Mouse (Mus musculus) gonadal fat pad, adult 2 months (tissue): ENCODE results near the gene Galnt11. TPM values are rescaled to one million over a fixed set of nuclear protein-coding genes. Genes with fewer than 3 reads are reported as not detected.
A peak's percentile ranks its signal among the peaks of the same experiment; 100 is the strongest.
"Not testable (repeated sequence)": the region's sequence is repeated elsewhere in the genome, so short reads cannot be mapped to it uniquely, and the experiment has no call there.

ENCODE experiments used
- DNase-seq: peaks from one replicate; pipeline ENCODE4 v3.0.0-alpha.2; 2012; ENCODE audit warnings: low read depth
- polyA plus RNA-seq: library from polyadenylated mRNA; depleted of rRNA; stranded (reverse); fragments of >200 nt; gene quantifications from 2 replicates; pipeline ENCODE4 v1.2.3, GENCODE M21; 2012; rRNA removed

Gene Galnt11
- 30.1 and 32.4 TPM in 2 replicates for polyA plus RNA-seq

- DNase-seq: no peak
Observed at GRCm38 (mm10) chr5:25221604-25222003, at the start of gene Galnt11. TSS of gene Galnt11 (plus strand) at chr5:25221904.

DNA sequence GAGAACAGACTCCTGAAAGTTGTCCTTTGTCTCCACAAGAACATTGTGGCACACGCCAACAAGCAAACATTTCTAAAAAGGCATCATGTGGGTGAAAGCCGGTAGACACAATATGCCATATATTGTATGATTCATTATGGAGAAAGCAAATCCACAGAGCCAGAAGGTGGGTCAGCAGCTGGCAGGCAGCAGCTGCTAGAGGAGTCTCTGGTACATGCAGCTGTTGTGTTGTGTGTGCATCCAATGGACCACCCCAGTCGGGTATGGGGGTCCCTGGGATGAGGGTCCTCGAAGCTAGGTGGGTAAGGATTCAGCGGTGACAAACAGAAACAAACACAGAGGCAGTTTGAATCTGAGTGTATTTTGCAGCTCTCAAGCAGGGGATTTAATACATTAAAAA is 43.8 kb upstream of the Galnt11 start:
- DNase-seq: not testable (repeated sequence)

GRCm38 (mm10) chr5:25178543-25178942 is 43.2 kb upstream of the Galnt11 start:
- not testable (repeated sequence) for DNase-seq

DNA sequence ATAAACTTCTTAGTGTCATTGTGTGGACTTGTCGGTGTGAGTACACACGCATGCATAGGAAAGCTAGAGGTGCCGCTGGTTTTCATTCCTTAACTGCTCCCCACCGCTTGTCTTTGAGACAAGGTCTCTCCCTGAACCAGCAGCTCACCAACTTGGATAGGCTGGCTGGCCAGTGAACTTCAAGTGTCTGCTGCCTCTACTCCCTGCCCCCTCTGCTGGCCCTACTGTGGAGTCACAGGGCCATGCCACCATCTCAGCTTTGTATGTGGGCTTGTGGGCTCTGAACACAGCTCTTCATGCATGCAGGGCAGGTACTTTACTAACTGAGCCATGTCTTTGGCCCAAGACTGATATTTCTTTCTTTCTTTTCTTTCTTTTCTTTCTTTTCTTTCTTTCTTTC is 42.4 kb upstream of the Galnt11 start:
- DNase-seq: no peak

DNA sequence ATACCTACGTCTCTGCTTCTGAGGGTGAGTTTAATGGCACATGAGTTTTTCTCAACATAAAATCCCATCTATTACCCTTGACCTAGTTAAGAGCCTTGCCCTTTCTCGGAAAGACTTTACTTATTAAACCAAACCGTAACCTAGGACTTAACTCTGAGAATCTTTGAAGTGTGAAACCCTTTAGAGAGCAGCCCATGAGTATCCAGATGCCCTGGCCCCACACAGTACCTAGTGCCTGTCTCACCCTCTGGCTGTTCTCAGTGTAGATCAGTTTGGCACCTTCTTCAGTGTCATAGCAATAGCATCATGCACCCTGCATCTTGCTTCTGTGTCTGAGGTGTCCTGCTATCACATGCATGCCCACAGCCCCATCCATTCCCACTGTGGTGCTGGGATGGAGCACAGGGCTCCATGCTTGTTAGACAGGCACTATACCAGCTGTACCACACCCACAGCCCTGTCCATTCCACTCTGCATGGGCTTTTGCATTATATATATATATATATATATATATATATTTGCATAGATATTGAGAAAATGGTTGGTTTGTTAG is 41.7 kb upstream of the Galnt11 start:
- DNase-seq: no peak

- no peak for DNase-seq
Observed at GRCm38 (mm10) chr5:25181004-25181531, 40.6 kb upstream of the Galnt11 start, which contains the start of gene Galntl5. TSS of gene Galntl5 (plus strand) at chr5:25181460.

DNA sequence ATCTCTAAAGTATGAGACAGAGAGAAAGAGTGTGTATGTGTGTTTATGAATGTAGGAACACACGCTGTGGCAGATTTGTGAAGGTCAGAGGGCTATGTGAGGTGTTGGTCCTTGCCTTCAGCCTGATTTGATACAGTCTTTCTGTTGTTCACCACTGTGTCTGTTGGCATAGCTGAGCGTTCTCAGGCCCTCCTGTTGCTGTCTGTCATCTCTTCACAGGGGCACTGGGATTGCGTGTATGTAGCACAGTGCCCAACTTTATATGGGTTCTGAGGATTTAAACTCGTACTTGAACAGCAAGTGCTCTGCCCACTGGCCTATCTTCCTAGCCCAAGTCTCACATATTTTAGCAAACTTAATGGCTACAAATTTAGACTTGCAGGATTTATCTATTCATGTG is 38.1 kb upstream of the Galnt11 start:
- DNase-seq: no peak

DNA sequence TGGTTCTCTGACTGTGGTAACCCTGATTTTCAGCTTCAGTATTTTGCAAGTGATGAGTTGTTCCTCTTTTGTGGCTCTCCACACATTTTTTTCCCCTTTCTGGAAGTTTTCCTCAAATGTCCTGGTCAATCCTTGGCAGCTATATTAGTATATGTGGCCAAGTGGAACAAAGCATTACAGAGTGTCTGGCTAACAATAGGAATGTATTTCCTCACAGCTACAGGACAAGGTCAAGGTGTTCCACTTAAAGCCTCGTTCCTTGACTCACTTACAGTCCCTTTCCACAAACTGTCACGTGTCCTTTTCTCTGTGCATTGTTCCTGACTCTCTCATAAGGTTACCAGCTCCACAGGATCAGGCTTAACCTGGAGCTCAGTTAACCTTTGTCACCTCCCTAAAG is 37.1 kb upstream of the Galnt11 start:
- peak; percentile 28 for DNase-seq

- no peak for DNase-seq
Observed at GRCm38 (mm10) chr5:25187727-25188126, 34.0 kb upstream of the Galnt11 start.

GRCm38 (mm10) chr5:25188802-25189201 is 32.9 kb upstream of the Galnt11 start:
- no peak for DNase-seq

GRCm38 (mm10) chr5:25190521-25190920 is 31.2 kb upstream of the Galnt11 start:
- DNase-seq: no peak

- DNase-seq: no peak
Observed at GRCm38 (mm10) chr5:25211872-25212271, 9.8 kb upstream of the Galnt11 start.

- DNase-seq: not testable (repeated sequence)
Observed at GRCm38 (mm10) chr5:25213216-25213615, 8.5 kb upstream of the Galnt11 start.

GRCm38 (mm10) chr5:25215006-25215405 is 6.7 kb upstream of the Galnt11 start:
- no peak for DNase-seq

DNA sequence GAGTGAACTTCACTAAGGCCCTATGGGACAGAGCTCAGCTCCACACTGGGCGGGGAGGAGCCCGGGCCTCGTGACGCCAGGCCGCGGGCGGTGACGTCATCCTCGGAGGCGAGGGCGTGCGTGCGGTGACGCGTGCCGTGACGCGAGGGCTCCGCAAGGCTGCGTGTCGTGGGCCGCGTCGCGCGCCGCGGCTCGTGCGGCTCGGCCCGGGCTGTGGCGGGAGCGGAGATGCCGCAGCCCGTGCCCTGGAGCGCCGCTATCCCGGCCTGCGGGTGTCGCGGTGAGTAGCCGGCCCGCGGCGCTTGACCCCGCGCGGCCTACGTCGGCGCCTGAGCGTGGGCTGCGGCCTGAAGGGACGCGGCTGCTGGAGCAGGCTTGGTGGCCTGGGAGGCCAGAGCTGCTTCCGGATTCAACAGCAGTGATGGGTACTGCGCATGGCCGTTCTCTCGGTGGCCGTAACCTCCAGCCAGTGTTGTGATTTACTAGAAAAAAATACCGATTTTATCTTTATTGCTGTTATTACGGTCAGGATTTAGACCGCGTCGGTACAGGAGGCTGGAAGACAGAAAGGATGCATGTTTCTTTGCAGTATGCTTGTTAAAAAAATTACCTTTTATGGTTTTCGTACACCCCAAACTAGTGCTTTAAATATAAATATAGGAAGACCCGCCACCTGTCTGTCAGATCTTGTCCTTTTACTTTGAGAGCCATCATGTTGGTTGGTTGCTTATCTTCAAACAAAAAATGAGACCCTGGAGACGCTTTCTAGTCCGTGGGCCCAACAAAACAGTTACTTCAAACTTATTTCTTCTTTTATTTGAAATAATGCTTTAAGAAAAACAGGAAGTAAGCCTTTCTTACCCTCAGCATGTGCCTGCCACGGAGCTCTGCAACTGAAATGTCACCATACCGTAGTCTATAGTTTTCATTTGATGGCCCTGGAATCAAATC is 1.3 kb downstream of the Galnt11 start, which contains the start of gene E130116L18Rik:
Gene E130116L18Rik, minus strand, starts transcription at position 402 of the 951 bp plus-strand sequence.
- DNase-seq: no peak

DNA sequence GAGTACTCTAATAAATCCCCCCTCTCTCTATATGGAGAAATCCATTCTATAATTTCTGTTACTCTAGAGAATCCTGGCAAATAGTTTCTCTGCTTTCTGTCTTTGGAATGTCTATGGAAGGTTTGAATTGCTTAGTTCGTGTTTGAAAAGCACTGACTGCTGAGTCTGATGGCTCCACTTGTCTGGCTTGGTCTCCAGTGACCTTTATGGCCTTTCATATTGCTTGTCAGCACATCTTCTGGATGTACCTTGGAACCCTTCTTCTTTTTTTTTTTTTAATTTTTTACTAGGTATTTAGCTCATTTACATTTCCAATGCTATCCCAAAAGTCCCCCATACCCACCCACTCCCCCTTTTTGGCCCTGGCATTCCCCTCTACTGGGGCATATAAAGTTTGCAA is 2.7 kb downstream of the Galnt11 start:
- DNase-seq: not testable (repeated sequence)

GRCm38 (mm10) chr5:25243101-25243500 is 21.4 kb downstream of the Galnt11 start:
- DNase-seq: no peak

DNA sequence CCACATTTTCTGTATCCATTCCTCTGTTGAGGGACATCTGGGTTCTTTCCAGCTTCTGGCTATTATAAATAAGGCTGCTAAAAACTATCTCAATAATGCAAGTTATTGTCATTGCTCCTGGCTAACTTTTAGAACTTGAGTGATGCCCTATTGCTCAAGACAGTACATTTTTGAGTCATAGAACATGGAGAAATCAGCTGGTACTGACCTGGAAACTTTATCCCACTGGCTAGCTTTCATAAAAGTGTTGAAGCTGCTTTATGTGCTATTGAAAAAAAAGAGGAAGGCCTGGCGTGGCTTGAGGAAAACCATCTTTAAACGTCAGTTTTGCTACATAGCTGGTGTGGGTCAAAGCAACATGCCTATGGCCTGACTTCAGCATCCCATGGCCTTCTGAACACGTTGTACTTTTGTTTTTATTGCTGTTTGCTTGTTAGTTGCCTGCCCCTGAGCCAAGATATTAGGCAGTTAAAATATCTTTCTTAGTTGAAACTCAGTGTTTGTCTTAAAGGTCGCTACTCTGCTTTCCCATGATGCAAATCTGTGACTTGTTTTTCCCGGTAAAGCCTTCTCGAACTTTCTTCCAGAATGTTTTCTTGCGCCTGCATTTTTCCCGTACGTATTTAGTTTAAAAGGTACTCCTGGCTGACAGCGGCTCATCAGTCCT is 24.2 kb downstream of the Galnt11 start:
- DNase-seq: no peak

DNA sequence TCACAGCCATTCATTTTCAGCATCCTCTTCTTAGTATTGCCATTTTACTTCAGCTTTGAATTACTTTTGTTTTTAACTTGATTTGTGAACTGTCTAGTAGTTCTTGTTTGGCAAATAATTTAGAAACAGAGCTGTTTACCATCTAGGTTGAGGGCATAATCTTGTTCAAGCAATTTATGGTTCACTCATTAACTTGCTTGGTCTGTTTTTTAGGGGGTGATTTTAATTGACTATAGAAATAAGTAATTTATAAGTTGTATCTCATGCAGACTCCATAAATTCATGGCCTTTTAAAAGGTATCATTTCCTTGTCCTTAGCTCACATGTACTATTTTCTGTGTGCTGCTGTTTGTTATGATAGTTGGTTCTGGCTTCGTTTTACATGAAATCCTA is 24.8 kb downstream of the Galnt11 start:
- DNase-seq: no peak

DNA sequence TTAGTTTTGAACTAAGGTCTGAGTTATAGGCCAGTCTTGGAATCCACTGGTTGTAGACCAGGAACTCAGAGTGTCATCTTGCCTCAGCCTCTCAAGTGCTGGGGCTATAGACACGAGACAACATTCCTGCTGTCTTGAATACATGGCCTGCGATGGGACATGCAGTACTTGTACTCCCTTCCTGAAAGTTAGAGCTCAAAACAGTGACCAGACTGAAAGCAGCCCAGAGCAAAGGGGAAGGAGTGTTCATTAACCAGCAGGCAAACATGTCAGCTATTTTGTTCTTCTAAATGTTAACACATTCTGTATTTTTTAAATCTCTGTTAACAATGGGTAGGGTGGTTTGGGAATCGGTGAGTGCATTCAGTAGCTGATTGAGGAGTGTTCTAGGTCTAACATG is 25.3 kb downstream of the Galnt11 start:
- no peak for DNase-seq

GRCm38 (mm10) chr5:25252423-25252822 is 30.7 kb downstream of the Galnt11 start:
- no peak for DNase-seq
